Mouse (Mus musculus) lung, embryonic 16.5 days (tissue): ENCODE measurements around the gene Caly. TPM values are rescaled to one million over a fixed set of nuclear protein-coding genes. Genes with fewer than 3 reads are reported as not detected.

Experiments
- ATAC-seq: fragments of 200-750 bp; cut with Nextera tagmentation; 2 replicates; pipeline ENCODE4 v1.8.0; 2017; ENCODE audit warnings: low read depth, mild to moderate bottlenecking, moderate library complexity
- H3K27ac ChIP-seq: fragments of 300-500 bp; sonication (generic); 2 replicates; pipeline ENCODE4 v1.5.1; 2014; ENCODE audit warnings: mild to moderate bottlenecking, control low read depth, low read length
- H3K27me3 ChIP-seq: fragments of 300-500 bp; sonication (generic); 2 replicates; pipeline ENCODE4 v1.6.1; 2014; ENCODE audit warnings: low read depth, low read length, mixed read lengths; ENCODE audit not compliant: control insufficient read depth, insufficient read depth
- H3K36me3 ChIP-seq: fragments of 300-500 bp; sonication (generic); 2 replicates; pipeline ENCODE4 v1.6.1; 2014; ENCODE audit warnings: low read length; ENCODE audit not compliant: control insufficient read depth, insufficient read depth
- H3K4me1 ChIP-seq: fragments of 300-500 bp; sonication (generic); replicated peaks from 2 replicates; pipeline ENCODE4 v1.6.1; 2014; ENCODE audit warnings: low read length, mixed read lengths; ENCODE audit not compliant: control insufficient read depth, insufficient read depth
- H3K4me2 ChIP-seq: fragments of 300-500 bp; sonication (generic); 2 replicates; pipeline ENCODE4 v1.6.1; 2014; ENCODE audit warnings: low read depth, low read length, control low read depth
- H3K4me3 ChIP-seq: fragments of 300-500 bp; sonication (generic); 2 replicates; pipeline ENCODE4 v1.5.1; 2014; ENCODE audit warnings: mild to moderate bottlenecking, low read length, control low read depth
- H3K9ac ChIP-seq: fragments of 300-500 bp; sonication (generic); 2 replicates; pipeline ENCODE4 v1.6.1; 2014; ENCODE audit warnings: low read length, control low read depth
- H3K9me3 ChIP-seq: fragments of 300-500 bp; sonication (generic); 2 replicates; pipeline ENCODE4 v1.6.1; 2016; ENCODE audit warnings: low read length; ENCODE audit not compliant: control insufficient read depth
- WGBS: fragments of 180-500 bp; shearing (Covaris S2); extraction: QIAGEN DNeasy Blood & Tissue Kit; methylation state at CpG from one replicate; pipeline ENCODE4 v1.1.7; 2014; 5-methylcytosine and 5-hydroxymethylcytosine counted together
- polyA plus RNA-seq: library from polyadenylated mRNA; unstranded; fragments of >200 nt; fragmentation: Nextera tagmentation; extraction: Ambion mirVana; gene quantifications from 2 replicates; pipeline ENCODE4 v1.2.1, GENCODE M21; 2015

Gene Caly
- polyA plus RNA-seq, 1 experiment from 2014 or later, result 0.63 TPM

- H3K4me3 ChIP-seq, result peak within 1 kb of the TSS; percentile 88
- no peaks in the 10 kb centered on the region for H3K9me3 ChIP-seq
- peak; percentile 97 for ATAC-seq
- H3K4me2 ChIP-seq, result peak within 1 kb of the TSS; percentile 97
- H3K4me1 ChIP-seq, result peaks cover 2% of the 10 kb centered on the region; the same call in 1 of the 2 replicates
- no peaks in the 10 kb centered on the region for H3K27me3 ChIP-seq
- 3% methylated on average over 28 of the region's 28 CpGs for WGBS
- H3K9ac ChIP-seq, result peak within 1 kb of the TSS; percentile 92
- peaks cover 7% of the 10 kb centered on the region for H3K36me3 ChIP-seq
- H3K27ac ChIP-seq, result peak within 1 kb of the TSS; percentile 94
Observed at GRCm38 (mm10) chr7:140116329-140117054, 34.1 kb upstream of the Caly start, which contains the start of gene Echs1. TSS of gene Echs1 (minus strand) at chr7:140116476.

GRCm38 (mm10) chr7:140115583-140116328, 33.4 kb upstream of the Caly start, which contains the start of gene Paox:
TSS of gene Paox (plus strand) at chr7:140115799.
- Histone ChIP-seq H3K9me3 (no peaks in the 10 kb centered on the region), H3K27me3 (no peaks in the 10 kb centered on the region), H3K36me3 (peaks cover 12% of the 10 kb centered on the region), H3K4me1 (peaks cover 2% of the 10 kb centered on the region; the same call in 1 of the 2 replicates), H3K9ac (peak within 1 kb of the TSS; percentile 92), H3K27ac (peak within 1 kb of the TSS; percentile 94), H3K4me2 (peak within 1 kb of the TSS; percentile 97), H3K4me3 (peak within 1 kb of the TSS; percentile 88)
- WGBS, result under 1% methylated on average over 23 of the region's 23 CpGs
- peak; percentile 89 for ATAC-seq

GRCm38 (mm10) chr7:140111943-140112342, 29.6 kb upstream of the Caly start:
- H3K27ac ChIP-seq, result no peak overlapping the region
- H3K36me3 ChIP-seq, result peaks cover 33% of the 10 kb centered on the region
- H3K9ac ChIP-seq, result no peak overlapping the region
- H3K4me3 ChIP-seq, result no peak overlapping the region
- H3K27me3 ChIP-seq, result no peaks in the 10 kb centered on the region
- H3K9me3 ChIP-seq, result no peaks in the 10 kb centered on the region
- H3K4me1 ChIP-seq, result peaks cover 2% of the 10 kb centered on the region; the same call in 1 of the 2 replicates
- H3K4me2 ChIP-seq, result no peak overlapping the region
- no peak for ATAC-seq
- WGBS, result 63% methylated on average over 3 of the region's 3 CpGs

- H3K4me2 ChIP-seq, result no peak overlapping the region
- ATAC-seq, result no peak
- H3K36me3 ChIP-seq, result peaks cover 19% of the 10 kb centered on the region
- H3K9me3 ChIP-seq, result no peaks in the 10 kb centered on the region
- no peak overlapping the region for H3K9ac ChIP-seq
- no peak overlapping the region for H3K4me3 ChIP-seq
- H3K4me1 ChIP-seq, result peaks cover 12% of the 10 kb centered on the region
- 65% methylated on average over 4 of the region's 4 CpGs for WGBS
- no peaks in the 10 kb centered on the region for H3K27me3 ChIP-seq
- H3K27ac ChIP-seq, result no peak overlapping the region
Observed at GRCm38 (mm10) chr7:140104009-140104408, 21.7 kb upstream of the Caly start.

GRCm38 (mm10) chr7:140101993-140102860, 19.9 kb upstream of the Caly start, which contains the start of gene Fuom:
TSS of gene Fuom (minus strand) at chr7:140102441.
- ATAC-seq, result peak; percentile 94
- Histone ChIP-seq H3K9me3 (no peaks in the 10 kb centered on the region), H3K4me2 (peak within 1 kb of the TSS; percentile 86), H3K36me3 (peaks cover 11% of the 10 kb centered on the region; the same call in 1 of the 2 replicates), H3K4me1 (peaks cover 12% of the 10 kb centered on the region), H3K27me3 (no peaks in the 10 kb centered on the region), H3K9ac (peak within 1 kb of the TSS; percentile 69), H3K27ac (no peak within 1 kb of the TSS), H3K4me3 (peak within 1 kb of the TSS; percentile 55)
- under 1% methylated on average over 30 of the region's 30 CpGs for WGBS

GRCm38 (mm10) chr7:140101498-140101897, 19.1 kb upstream of the Caly start:
- Histone ChIP-seq H3K36me3 (peaks cover 11% of the 10 kb centered on the region; the same call in 1 of the 2 replicates), H3K4me1 (peaks cover 12% of the 10 kb centered on the region), H3K4me3 (peak overlapping the region; percentile 55), H3K9ac (peak overlapping the region; percentile 69), H3K4me2 (peak overlapping the region; percentile 86), H3K27ac (no peak overlapping the region), H3K27me3 (no peaks in the 10 kb centered on the region), H3K9me3 (no peaks in the 10 kb centered on the region)
- 76% methylated on average over 10 of the region's 10 CpGs for WGBS
- ATAC-seq, result no peak

GRCm38 (mm10) chr7:140098466-140098865, 16.1 kb upstream of the Caly start:
- H3K9me3 ChIP-seq, result no peaks in the 10 kb centered on the region
- no peak for ATAC-seq
- no peak overlapping the region for H3K4me3 ChIP-seq
- no peak overlapping the region for H3K4me2 ChIP-seq
- H3K9ac ChIP-seq, result no peak overlapping the region
- no peaks in the 10 kb centered on the region for H3K27me3 ChIP-seq
- H3K4me1 ChIP-seq, result peaks cover 12% of the 10 kb centered on the region
- no peaks in the 10 kb centered on the region for H3K36me3 ChIP-seq
- H3K27ac ChIP-seq, result no peak overlapping the region
- 88% methylated on average over 1 of the region's 1 CpGs for WGBS

- Histone ChIP-seq H3K4me1 (no peaks in the 10 kb centered on the region), H3K9me3 (no peaks in the 10 kb centered on the region), H3K4me3 (no peak overlapping the region), H3K27ac (no peak overlapping the region), H3K36me3 (no peaks in the 10 kb centered on the region), H3K9ac (no peak overlapping the region), H3K4me2 (no peak overlapping the region), H3K27me3 (no peaks in the 10 kb centered on the region)
- no peak for ATAC-seq
Observed at GRCm38 (mm10) chr7:140096055-140096454, 13.7 kb upstream of the Caly start.
